Mouse (Mus musculus) MEL (cell line): ENCODE measurements around the gene Ube2z. TPM values are rescaled to one million over a fixed set of nuclear protein-coding genes. Genes with fewer than 3 reads are reported as not detected.
A peak's percentile ranks its signal among the peaks of the same experiment; 100 is the strongest.

Experiments used
- DNase-seq: peaks from one replicate; pipeline ENCODE4 v3.0.0; 2011; ENCODE audit warnings: low read depth, low spot score
- H3K27ac ChIP-seq: 2 replicates; pipeline ENCODE4 v1.5.1; 2012; ENCODE audit warnings: low read depth, mild to moderate bottlenecking, control low read depth, low read length, moderate library complexity; ENCODE audit not compliant: control insufficient read depth
- H3K27me3 ChIP-seq, 2 experiments: fragments of 150-350 bp in 1 of 2; sonication (generic) in 1 of 2; 2 replicates each; pipeline ENCODE4 v1.6.1; 2012; ENCODE audit warnings: low read length in 2 of 2, mild to moderate bottlenecking in 2 of 2, improper control_type of control experiment in 1 of 2, moderate library complexity in 1 of 2; ENCODE audit not compliant: insufficient read depth in 2 of 2, control insufficient read depth in 1 of 2
- H3K36me3 ChIP-seq, 2 experiments: 2 replicates each; pipeline ENCODE4 v1.6.1; 2012 to 2014; ENCODE audit warnings: low read length in 2 of 2, improper control_type of control experiment in 1 of 2, inconsistent platforms in 1 of 2, mild to moderate bottlenecking in 1 of 2; ENCODE audit not compliant: insufficient read depth in 2 of 2, control insufficient read depth in 1 of 2
- H3K4me1 ChIP-seq, 2 experiments: fragments of 150-350 bp in 1 of 2; sonication (generic) in 1 of 2; 2 replicates each; pipeline ENCODE4 v1.6.1; 2012; ENCODE audit warnings: low read length in 2 of 2, improper control_type of control experiment in 1 of 2, mild to moderate bottlenecking in 1 of 2; ENCODE audit not compliant: insufficient read depth in 2 of 2, control insufficient read depth in 1 of 2
- H3K4me3 ChIP-seq, 2 experiments: fragments of 150-350 bp in 1 of 2; sonication (generic) in 1 of 2; 2 replicates each; pipeline ENCODE4 v1.5.1; 2012; ENCODE audit warnings: low read depth in 2 of 2, low read length in 2 of 2, mild to moderate bottlenecking in 2 of 2, moderate library complexity in 2 of 2, control low read depth in 1 of 2, improper control_type of control experiment in 1 of 2; ENCODE audit not compliant: control insufficient read depth in 1 of 2, insufficient read depth in 1 of 2
- H3K79me2 ChIP-seq: 2 replicates; pipeline ENCODE4 v1.6.1; 2012; ENCODE audit warnings: mild to moderate bottlenecking, low read length, moderate library complexity; ENCODE audit not compliant: control insufficient read depth, poor library complexity, insufficient read depth
- H3K9ac ChIP-seq: 2 replicates; pipeline ENCODE4 v1.6.1; 2012; ENCODE audit warnings: low read depth, mild to moderate bottlenecking, control low read depth, low read length, moderate library complexity; ENCODE audit not compliant: control insufficient read depth, poor library complexity, severe bottlenecking
- H3K9me3 ChIP-seq: fragments of 150-350 bp; sonication (generic); replicated peaks from 2 replicates; pipeline ENCODE4 v1.6.1; 2012; ENCODE audit warnings: mild to moderate bottlenecking, low read length, improper control_type of control experiment, moderate library complexity; ENCODE audit not compliant: insufficient read depth
- CHD1 ChIP-seq: IDR thresholded peaks from 2 replicates; pipeline ENCODE4 v1.6.1; 2012; ENCODE audit warnings: low read depth, mild to moderate bottlenecking, inconsistent platforms, low read length, improper control_type of control experiment
- CHD2 ChIP-seq: IDR thresholded peaks from 2 replicates; pipeline ENCODE4 v1.6.1; 2011; ENCODE audit warnings: low read length, improper control_type of control experiment
- CTCF ChIP-seq, 3 experiments: IDR thresholded peaks in 2 of 3; conservative IDR thresholded peaks in 1 of 3; 2 replicates each; pipeline ENCODE4 v1.5.1; 2011 to 2012; ENCODE audit warnings: low read length in 3 of 3, low read depth in 2 of 3, mild to moderate bottlenecking in 2 of 3, improper control_type of control experiment in 1 of 3, inconsistent platforms in 1 of 3, mixed read lengths in 1 of 3, moderate library complexity in 1 of 3; ENCODE audit not compliant: control insufficient read depth in 1 of 3, insufficient read depth in 1 of 3, poor library complexity in 1 of 3, severe bottlenecking in 1 of 3
- E2F4 ChIP-seq: IDR thresholded peaks from 2 replicates; pipeline ENCODE4 v1.6.1; 2011; ENCODE audit warnings: low read depth, low read length, improper control_type of control experiment, borderline replicate concordance
- ELF1 ChIP-seq: IDR thresholded peaks from 2 replicates; pipeline ENCODE4 v1.6.1; 2014; ENCODE audit warnings: low read depth, mild to moderate bottlenecking, inconsistent platforms, low read length, improper control_type of control experiment, moderate library complexity
- EP300 ChIP-seq, 2 experiments: IDR thresholded peaks; 2 replicates each; pipeline ENCODE4 v1.6.1; 2011; ENCODE audit warnings: improper control_type of control experiment in 2 of 2, low read length in 2 of 2, low read depth in 1 of 2, mild to moderate bottlenecking in 1 of 2
- GATA1 ChIP-seq: IDR thresholded peaks from 2 replicates; pipeline ENCODE4 v1.6.1; 2011; ENCODE audit warnings: low read depth, low read length, improper control_type of control experiment
- HCFC1 ChIP-seq: IDR thresholded peaks from 2 replicates; pipeline ENCODE4 v1.6.1; 2012; ENCODE audit warnings: low read depth, mild to moderate bottlenecking, inconsistent platforms, low read length, improper control_type of control experiment, moderate library complexity
- JUND ChIP-seq: IDR thresholded peaks from 2 replicates; pipeline ENCODE4 v1.6.1; 2011; ENCODE audit warnings: low read depth, mild to moderate bottlenecking, improper control_type of control experiment, low read length
- KAT2A ChIP-seq: conservative IDR thresholded peaks from 2 replicates; pipeline ENCODE4 v1.6.1; 2012; ENCODE audit warnings: low read depth, low read length, improper control_type of control experiment, inconsistent platforms
- MAFK ChIP-seq: IDR thresholded peaks from 2 replicates; pipeline ENCODE4 v1.6.1; 2011; ENCODE audit warnings: low read depth, mild to moderate bottlenecking, low read length, improper control_type of control experiment, borderline replicate concordance
- MAX ChIP-seq: IDR thresholded peaks from 2 replicates; pipeline ENCODE4 v1.6.1; 2011; ENCODE audit warnings: low read length, improper control_type of control experiment
- MAZ ChIP-seq: IDR thresholded peaks from 2 replicates; pipeline ENCODE4 v1.6.1; 2012; ENCODE audit warnings: low read depth, mild to moderate bottlenecking, inconsistent platforms, low read length, improper control_type of control experiment
- MEF2A ChIP-seq: IDR thresholded peaks from 2 replicates; pipeline ENCODE4 v1.6.1; 2014; ENCODE audit warnings: low read depth, mild to moderate bottlenecking, inconsistent platforms, low read length, improper control_type of control experiment; ENCODE audit not compliant: poor library complexity, insufficient replicate concordance, severe bottlenecking; ENCODE audit errors: extremely low read depth
- MXI1 ChIP-seq: IDR thresholded peaks from 2 replicates; pipeline ENCODE4 v1.6.1; 2011; ENCODE audit warnings: mild to moderate bottlenecking, low read depth, low read length, improper control_type of control experiment
- MYC ChIP-seq: IDR thresholded peaks from 2 replicates; pipeline ENCODE4 v1.6.1; 2011; ENCODE audit warnings: low read depth, mild to moderate bottlenecking, low read length, improper control_type of control experiment, moderate library complexity
- NELFE ChIP-seq: IDR thresholded peaks from 2 replicates; pipeline ENCODE4 v1.6.1; 2011; ENCODE audit warnings: low read depth, low read length, improper control_type of control experiment
- NRF1 ChIP-seq: IDR thresholded peaks from 2 replicates; pipeline ENCODE4 v1.6.1; 2014; ENCODE audit warnings: low read depth, mild to moderate bottlenecking, inconsistent platforms, low read length, improper control_type of control experiment, moderate library complexity; ENCODE audit not compliant: poor library complexity, insufficient read depth, severe bottlenecking
- POLR2A ChIP-seq, 2 experiments: IDR thresholded peaks; 2 replicates each; pipeline ENCODE4 v1.6.1; 2011 to 2012; ENCODE audit warnings: low read length in 2 of 2, mild to moderate bottlenecking in 2 of 2, control low read depth in 1 of 2, improper control_type of control experiment in 1 of 2, low read depth in 1 of 2, moderate library complexity in 1 of 2; ENCODE audit not compliant: control insufficient read depth in 1 of 2, insufficient read depth in 1 of 2, poor library complexity in 1 of 2
- POLR2AphosphoS2 ChIP-seq: IDR thresholded peaks from 2 replicates; pipeline ENCODE4 v1.6.1; 2011; ENCODE audit warnings: low read length, improper control_type of control experiment
- POLR2AphosphoS5 ChIP-seq: IDR thresholded peaks from 2 replicates; pipeline ENCODE4 v1.6.1; 2012; ENCODE audit warnings: low read depth, borderline replicate concordance, mild to moderate bottlenecking, inconsistent platforms, low read length, moderate library complexity, mixed read lengths
- RAD21 ChIP-seq: IDR thresholded peaks from 2 replicates; pipeline ENCODE4 v1.6.1; 2011; ENCODE audit warnings: mild to moderate bottlenecking, low read depth, low read length, improper control_type of control experiment
- RCOR1 ChIP-seq: IDR thresholded peaks from 2 replicates; pipeline ENCODE4 v1.6.1; 2012; ENCODE audit warnings: low read depth, mild to moderate bottlenecking, inconsistent platforms, low read length, improper control_type of control experiment
- SIN3A ChIP-seq: IDR thresholded peaks from 2 replicates; pipeline ENCODE4 v1.6.1; 2012; ENCODE audit warnings: low read length, improper control_type of control experiment, inconsistent platforms
- SMC3 ChIP-seq: IDR thresholded peaks from 2 replicates; pipeline ENCODE4 v1.6.1; 2011; ENCODE audit warnings: low read depth, low read length, improper control_type of control experiment
- TAL1 ChIP-seq: IDR thresholded peaks from 2 replicates; pipeline ENCODE4 v1.6.1; 2012; ENCODE audit warnings: mild to moderate bottlenecking, inconsistent platforms, low read length, moderate library complexity, mixed read lengths
- TCF12 ChIP-seq: IDR thresholded peaks from 2 replicates; pipeline ENCODE4 v1.6.1; 2014; ENCODE audit warnings: low read depth, mild to moderate bottlenecking, inconsistent platforms, low read length, improper control_type of control experiment, moderate library complexity
- USF1 ChIP-seq: IDR thresholded peaks from 2 replicates; pipeline ENCODE4 v1.6.1; 2014; ENCODE audit warnings: low read depth, mild to moderate bottlenecking, inconsistent platforms, low read length, improper control_type of control experiment, moderate library complexity
- USF2 ChIP-seq, 2 experiments: IDR thresholded peaks; 2 replicates each; pipeline ENCODE4 v1.6.1; 2011 to 2012; ENCODE audit warnings: improper control_type of control experiment in 2 of 2, low read length in 2 of 2, borderline replicate concordance in 1 of 2, inconsistent platforms in 1 of 2, low read depth in 1 of 2, mild to moderate bottlenecking in 1 of 2; ENCODE audit not compliant: insufficient read depth in 1 of 2
- ZC3H11A ChIP-seq: IDR thresholded peaks from 2 replicates; pipeline ENCODE4 v1.6.1; 2012; ENCODE audit warnings: low read depth, mild to moderate bottlenecking, inconsistent platforms, low read length, improper control_type of control experiment
- ZKSCAN1 ChIP-seq: IDR thresholded peaks from 2 replicates; pipeline ENCODE4 v1.6.1; 2012; ENCODE audit warnings: low read depth, mild to moderate bottlenecking, inconsistent platforms, low read length, improper control_type of control experiment, moderate library complexity
- ZMIZ1 ChIP-seq: IDR thresholded peaks from 2 replicates; pipeline ENCODE4 v1.6.1; 2012; ENCODE audit warnings: low read depth, mild to moderate bottlenecking, inconsistent platforms, low read length, improper control_type of control experiment, moderate library complexity
- ZNF384 ChIP-seq: IDR thresholded peaks from 2 replicates; pipeline ENCODE4 v1.6.1; 2012; ENCODE audit warnings: low read depth, mild to moderate bottlenecking, inconsistent platforms, low read length, improper control_type of control experiment
- polyA plus RNA-seq, 2 experiments: library from polyadenylated mRNA; stranded (reverse) in 1 of 2; unstranded in 1 of 2; fragments of >175 nt in 1 of 2; fragments of >200 nt in 1 of 2; gene quantifications; 2 replicates each; pipeline versions ENCODE4 v1.2.1 to v1.2.4; 2012; ENCODE audit warnings: low replicate concordance in 2 of 2, low read depth in 1 of 2; ENCODE audit not compliant: insufficient read length in 2 of 2, insufficient read depth in 1 of 2, missing spikeins in 1 of 2
- total RNA-seq: library from RNA; depleted of rRNA; stranded (reverse); fragments of 300-350 nt; gene quantifications from 2 replicates; pipeline ENCODE4 v1.2.3, GENCODE M21; 2012

Gene Ube2z
- total and polyA plus RNA-seq, 3 experiments: 56.8 to 58.5 TPM; not detected in 1

DNA sequence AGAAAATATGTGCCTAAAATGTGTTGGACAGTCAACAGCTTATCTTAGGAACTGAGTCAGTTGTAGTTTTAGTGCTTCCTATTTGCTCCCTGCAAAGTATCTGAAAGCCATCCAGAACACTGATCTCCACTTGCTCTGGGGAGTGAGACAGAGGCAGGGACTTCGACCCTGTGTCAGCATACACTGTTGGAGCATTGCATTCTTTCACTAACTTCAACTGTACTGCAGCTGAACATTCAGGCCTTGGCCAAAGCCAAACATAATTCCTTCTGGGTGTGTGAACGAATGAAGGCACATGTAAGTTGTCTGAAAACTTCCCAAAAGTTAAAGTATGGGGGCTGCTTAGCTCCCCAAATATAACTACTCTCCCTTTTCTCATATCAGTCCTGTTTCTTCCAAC lies 18.4 kb downstream of the Ube2z start:
- TF ChIP-seq ZMIZ1: peak; percentile 38
- TF ChIP-seq POLR2AphosphoS5: no peak
- TF ChIP-seq ELF1: no peak
- TF ChIP-seq CTCF (IDR thresholded peaks at IDR 0.05 in 2 of 3, conservative IDR thresholded peaks at IDR 0.05 in 1 of 3; ENCODE audit: control insufficient read depth in 1 of 3, insufficient read depth in 1 of 3, low read depth in 2 of 3, low read length in 3 of 3, poor library complexity in 1 of 3, severe bottlenecking in 1 of 3): no peak
- TF ChIP-seq SIN3A: peak; percentile 50; the same call in 1 of the 2 replicates
- TF ChIP-seq RAD21: no peak
- TF ChIP-seq NRF1: no peak
- no peak for TF ChIP-seq ZNF384
- peak in 1 of 2 experiments; percentile 44; a peak in 2 of 4 replicates for TF ChIP-seq POLR2A (IDR thresholded peaks at IDR 0.05; ENCODE audit: control insufficient read depth in 1 of 2, insufficient read depth in 1 of 2, low read depth in 1 of 2, low read length in 2 of 2, poor library complexity in 1 of 2)
- no peak for TF ChIP-seq CHD2
- TF ChIP-seq MXI1: 0 out of 2 replicates have a peak, but pooled peaks have one; percentile 22
- TF ChIP-seq CHD1: no peak
- TF ChIP-seq NELFE: no peak
- no peak for TF ChIP-seq HCFC1
- no peak for TF ChIP-seq JUND
- no peak for TF ChIP-seq MEF2A
- no peak for TF ChIP-seq E2F4
- TF ChIP-seq TAL1: no peak
- TF ChIP-seq GATA1: peak; percentile 30; the same call in 1 of the 2 replicates
- no peak for TF ChIP-seq USF2 (IDR thresholded peaks at IDR 0.05; ENCODE audit: borderline replicate concordance in 1 of 2, insufficient read depth in 1 of 2, low read depth in 1 of 2, low read length in 2 of 2)
- no peak for TF ChIP-seq RCOR1
- no peak for TF ChIP-seq USF1
- TF ChIP-seq KAT2A: no peak
- no peak for TF ChIP-seq MAX
- TF ChIP-seq ZC3H11A: no peak
- no peak for TF ChIP-seq ZKSCAN1
- TF ChIP-seq MYC: no peak
- TF ChIP-seq EP300 (IDR thresholded peaks at IDR 0.05; ENCODE audit: low read depth in 1 of 2, low read length in 2 of 2): 0 out of 4 replicates have a peak, but pooled peaks of 1 of the 2 experiments have one; percentile 8
- TF ChIP-seq SMC3: no peak; the same call in 1 of the 2 replicates
- no peak for TF ChIP-seq TCF12
- TF ChIP-seq POLR2AphosphoS2: peak; percentile 45; the same call in 1 of the 2 replicates
- TF ChIP-seq MAFK: no peak
- no peak for TF ChIP-seq MAZ
- DNase-seq: peak; percentile 53
- H3K9me3 ChIP-seq: no peaks in the 10 kb centered on the region
- peaks cover 5 to 9% of the 10 kb centered on the region in 2 experiments; a peak in 3 of 4 replicates for H3K4me1 ChIP-seq
- no peaks in the 10 kb centered on the region for H3K27me3 ChIP-seq
- no peak overlapping the region for H3K9ac ChIP-seq
- no peaks in the 10 kb centered on the region for H3K79me2 ChIP-seq
- peak overlapping the region; percentile 2; the same call in 1 of the 2 replicates for H3K27ac ChIP-seq
- H3K4me3 ChIP-seq: no peak overlapping the region
- peaks cover 18 to 34% of the 10 kb centered on the region in 2 experiments for H3K36me3 ChIP-seq
